Mouse (Mus musculus) liver, embryonic 14.5 days (tissue): Measurements from ENCODE around the gene Oat.

Source experiments
- CTCF ChIP-seq: IDR thresholded peaks from 2 replicates; pipeline ENCODE4 v1.5.1; 2016; ENCODE audit warnings: antibody characterized with exemption, low read depth, control low read depth
- EP300 ChIP-seq: IDR thresholded peaks from 2 replicates; pipeline ENCODE4 v1.6.1; 2016; ENCODE audit warnings: antibody characterized with exemption, low read depth

DNA sequence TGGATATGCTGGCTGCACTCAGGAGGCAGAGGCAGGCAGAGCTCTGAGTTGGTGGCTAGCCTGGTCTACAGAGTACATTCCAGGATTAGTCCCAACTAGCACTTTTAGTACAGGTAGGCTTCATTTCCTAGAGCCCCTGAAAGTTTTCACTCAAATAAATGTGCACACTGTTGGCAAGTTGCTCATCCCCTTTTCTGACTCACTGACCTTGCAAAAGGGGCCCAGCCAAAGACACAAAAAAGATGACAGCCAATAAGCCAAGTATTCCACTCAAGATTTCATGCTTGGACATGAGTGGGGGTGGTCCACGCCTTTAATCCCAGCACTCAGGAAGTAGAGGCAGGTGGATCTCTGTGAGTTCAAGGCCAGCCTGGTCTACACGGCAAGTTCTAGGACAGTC is 5.2 kb upstream of the Oat start:
- TF ChIP-seq EP300 (no peak), CTCF (no peak)
